Mouse (Mus musculus) heart, adult 2 months (tissue): ENCODE results near the gene Fcgrt. TPM values are rescaled to one million over a fixed set of nuclear protein-coding genes. Genes with fewer than 3 reads are reported as not detected.
A peak's percentile ranks its signal among the peaks of the same experiment; 100 is the strongest.

Source experiments
- DNase-seq, 2 experiments: peaks; one replicate each; pipeline ENCODE4 v3.0.0; 2021
- H3K27ac ChIP-seq: fragments of 200-600 bp; 2 replicates; pipeline ENCODE4 v1.8.1; 2022
- H3K27me3 ChIP-seq: fragments of 200-500 bp; 2 replicates; pipeline ENCODE4 v1.6.1; 2012; ENCODE audit warnings: mild to moderate bottlenecking, low read length, inconsistent platforms, mixed read lengths; ENCODE audit not compliant: control insufficient read depth, insufficient read depth
- H3K36me3 ChIP-seq: fragments of 200-500 bp; 2 replicates; pipeline ENCODE4 v1.6.1; 2012; ENCODE audit warnings: low read length, inconsistent platforms; ENCODE audit not compliant: control insufficient read depth, insufficient read depth
- H3K4me1 ChIP-seq: fragments of 200-500 bp; 2 replicates; pipeline ENCODE4 v1.6.1; 2011; ENCODE audit warnings: low read length; ENCODE audit not compliant: control insufficient read depth, insufficient read depth
- H3K4me3 ChIP-seq: fragments of 200-600 bp; 2 replicates; pipeline ENCODE4 v1.8.1; 2022
- H3K79me2 ChIP-seq: fragments of 200-500 bp; replicated peaks from 2 replicates; pipeline ENCODE4 v1.6.1; 2012; ENCODE audit warnings: mild to moderate bottlenecking, inconsistent platforms, low read length, moderate library complexity, mixed read lengths; ENCODE audit not compliant: control insufficient read depth, insufficient read depth
- H3K9ac ChIP-seq: fragments of 200-500 bp; 2 replicates; pipeline ENCODE4 v1.6.1; 2012; ENCODE audit warnings: low read depth, mild to moderate bottlenecking, control low read depth, inconsistent platforms, low read length, mixed read lengths
- CTCF ChIP-seq: fragments of 200-600 bp; IDR thresholded peaks from 2 replicates; pipeline ENCODE4 v1.8.1; 2022; ENCODE audit warnings: antibody characterized with exemption, mild to moderate bottlenecking, moderate library complexity
- EP300 ChIP-seq: fragments of 200-500 bp; IDR thresholded peaks from 2 replicates; pipeline ENCODE4 v1.6.1; 2011; ENCODE audit warnings: low read depth, low read length, control low read depth; ENCODE audit not compliant: insufficient read depth
- POLR2A ChIP-seq: fragments of 200-500 bp; IDR thresholded peaks from 2 replicates; pipeline ENCODE4 v1.6.1; 2011; ENCODE audit warnings: mild to moderate bottlenecking, low read depth, low read length, control low read depth; ENCODE audit not compliant: insufficient read depth
- WGBS: fragments of 180-500 bp; shearing (Covaris S2); methylation state at CpG from one replicate; pipeline ENCODE4 v1.1.7; 2018; 5-methylcytosine and 5-hydroxymethylcytosine counted together
- intact Hi-C: fragments of 180-260 bp; cut with DNase I; formaldehyde crosslinking; loops from one replicate; pipeline ENCODE4 v1.15.1; 2025
- polyA plus RNA-seq: library from polyadenylated mRNA; depleted of rRNA; stranded (reverse); fragments of >200 nt; gene quantifications from 2 replicates; pipeline ENCODE4 v1.2.3, GENCODE M21; 2012
- total RNA-seq, 2 experiments: library from RNA; stranded (reverse); gene quantifications; 2 replicates each; pipeline ENCODE4 v1.2.3; 2021

The Fcgrt gene
- total and polyA plus RNA-seq, 3 experiments, result 60.3 to 82.8 (median 67.5) TPM

DNA sequence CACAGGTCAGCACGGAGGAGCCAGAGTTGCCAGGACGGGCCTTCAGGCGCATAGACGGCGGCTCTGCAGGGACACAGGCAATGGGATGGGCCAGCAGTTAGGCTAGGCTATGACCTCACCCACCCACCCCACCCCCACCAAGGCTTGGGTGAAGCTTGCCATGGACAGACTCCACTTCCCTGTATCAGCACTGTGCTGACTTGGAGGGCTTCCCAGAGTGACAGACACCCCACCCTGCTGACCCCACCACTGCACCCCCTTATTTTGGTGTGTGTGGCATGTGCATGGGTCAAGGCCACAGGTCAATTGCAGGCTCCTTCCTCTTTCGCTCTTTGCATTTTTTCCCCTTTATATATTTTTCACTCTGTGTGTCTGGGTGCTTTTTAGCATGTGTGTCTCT is 8.3 kb downstream of the Fcgrt start:
- no peaks in the 10 kb centered on the region for H3K36me3 ChIP-seq
- no peak overlapping the region for H3K4me3 ChIP-seq
- no peak overlapping the region for H3K27ac ChIP-seq
- peak in 1 of 2 experiments; percentile 52 for DNase-seq
- H3K27me3 ChIP-seq, result no peaks in the 10 kb centered on the region
- 47% methylated on average over 6 of the region's 6 CpGs for WGBS
- H3K79me2 ChIP-seq, result no peaks in the 10 kb centered on the region
- no peak overlapping the region for H3K9ac ChIP-seq
- TF ChIP-seq CTCF, result no peak
- 0 out of 2 replicates have a peak, but pooled peaks have one; percentile 29 for TF ChIP-seq EP300
- 0 out of 2 replicates have a peak, but pooled peaks cover 1% of the 10 kb centered on the region for H3K4me1 ChIP-seq
- intact Hi-C loops, result no loop called here

DNA sequence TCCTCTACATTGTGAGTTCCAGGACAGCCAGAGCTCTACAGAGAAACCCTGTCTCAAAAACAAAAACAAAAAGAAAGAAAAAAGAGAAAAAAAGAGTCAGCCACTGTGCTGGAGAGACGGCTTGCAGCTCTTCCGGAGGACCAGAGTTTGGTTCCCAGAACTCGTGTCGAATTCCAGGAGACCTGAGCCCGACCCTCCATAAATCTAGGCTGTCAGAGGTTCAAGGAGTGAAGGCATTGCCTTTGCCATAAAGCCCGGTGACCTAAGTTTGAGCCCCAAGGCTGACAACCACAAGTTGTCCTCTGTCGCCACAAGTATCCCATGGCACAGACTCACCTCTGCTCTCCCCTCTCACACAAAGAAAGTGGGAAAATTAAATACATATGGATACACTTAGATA is 9.5 kb downstream of the Fcgrt start:
- Histone ChIP-seq H3K27ac (no peak overlapping the region), H3K4me1 (0 out of 2 replicates have a peak, but pooled peaks cover 1% of the 10 kb centered on the region), H3K27me3 (no peaks in the 10 kb centered on the region), H3K9ac (no peak overlapping the region), H3K79me2 (no peaks in the 10 kb centered on the region), H3K4me3 (no peak overlapping the region), H3K36me3 (no peaks in the 10 kb centered on the region)
- TF ChIP-seq POLR2A (no peak), CTCF (no peak), EP300 (no peak)
- intact Hi-C loops, result no loop called here
- 74% methylated on average over 7 of the region's 7 CpGs for WGBS
- DNase-seq, result no peak

DNA sequence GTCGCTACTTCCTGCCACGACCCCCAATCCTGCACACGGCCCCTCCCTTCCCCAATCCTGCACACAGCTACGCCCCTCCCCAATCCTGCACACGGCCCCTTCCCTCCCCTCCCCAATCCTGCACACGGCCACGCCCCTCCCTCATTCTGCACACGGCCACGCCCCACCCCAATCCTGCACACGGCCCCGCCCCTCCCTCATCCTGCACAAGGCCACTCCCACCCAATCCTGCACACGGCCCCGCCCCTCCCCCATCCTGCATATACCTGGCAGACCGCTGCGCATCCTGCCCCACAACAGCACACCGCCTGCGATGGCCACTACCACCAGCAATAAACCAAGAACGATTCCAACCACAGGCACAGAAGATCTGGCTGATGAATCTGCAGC is 10.1 kb downstream of the Fcgrt start:
- H3K27ac ChIP-seq, result no peak overlapping the region
- no peaks in the 10 kb centered on the region for H3K79me2 ChIP-seq
- no peaks in the 10 kb centered on the region for H3K27me3 ChIP-seq
- no peak for DNase-seq
- no peak overlapping the region for H3K4me3 ChIP-seq
- 52% methylated on average over 14 of the region's 18 CpGs for WGBS
- no peak overlapping the region for H3K9ac ChIP-seq
- H3K4me1 ChIP-seq, result 0 out of 2 replicates have a peak, but pooled peaks cover 1% of the 10 kb centered on the region
- no peaks in the 10 kb centered on the region for H3K36me3 ChIP-seq
- TF ChIP-seq CTCF (no peak), POLR2A (no peak), EP300 (no peak)
- intact Hi-C loops, result no loop called here

DNA sequence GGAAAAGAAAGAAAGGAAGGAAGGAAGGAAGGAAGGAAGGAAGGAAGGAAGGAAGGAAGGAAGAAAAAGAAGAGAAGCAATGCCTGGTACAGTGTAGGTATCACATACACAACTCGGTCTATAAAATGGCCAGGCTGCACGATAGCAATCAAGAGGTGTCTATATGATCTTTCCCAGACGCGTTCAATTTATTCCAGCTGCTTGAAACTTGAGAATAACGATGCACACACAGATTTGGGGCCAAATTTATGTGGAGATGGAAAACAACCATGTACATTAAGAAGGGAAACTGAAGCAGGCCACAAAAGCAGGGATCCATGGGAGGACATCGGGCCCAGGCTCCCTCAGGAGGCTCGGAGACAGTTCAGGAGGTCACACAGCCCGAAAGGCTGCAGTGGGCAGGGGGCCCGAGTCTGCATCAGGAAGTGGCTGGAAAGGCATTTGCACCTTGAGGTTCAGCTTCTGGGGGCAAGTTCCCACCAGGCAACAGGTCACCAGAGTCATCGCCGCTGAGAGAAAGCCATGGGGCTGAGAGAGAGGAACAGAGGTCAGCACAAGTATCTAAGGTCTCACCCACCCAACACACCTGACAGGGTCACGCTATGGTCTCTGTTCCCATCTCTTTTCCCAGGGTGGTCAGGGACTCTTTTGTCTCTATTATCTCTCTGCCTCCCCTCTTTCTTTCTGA is 10.7 kb downstream of the Fcgrt start:
- H3K9ac ChIP-seq, result no peak overlapping the region
- 62% methylated on average over 12 of the region's 12 CpGs for WGBS
- no peaks in the 10 kb centered on the region for H3K27me3 ChIP-seq
- H3K27ac ChIP-seq, result no peak overlapping the region
- no peak for TF ChIP-seq CTCF
- TF ChIP-seq EP300, result no peak
- no peak for TF ChIP-seq POLR2A
- no peak for DNase-seq
- no peaks in the 10 kb centered on the region for H3K79me2 ChIP-seq
- intact Hi-C loops, result no loop called here
- no peak overlapping the region for H3K4me3 ChIP-seq
- H3K36me3 ChIP-seq, result no peaks in the 10 kb centered on the region
- H3K4me1 ChIP-seq, result 0 out of 2 replicates have a peak, but pooled peaks cover 1% of the 10 kb centered on the region

DNA sequence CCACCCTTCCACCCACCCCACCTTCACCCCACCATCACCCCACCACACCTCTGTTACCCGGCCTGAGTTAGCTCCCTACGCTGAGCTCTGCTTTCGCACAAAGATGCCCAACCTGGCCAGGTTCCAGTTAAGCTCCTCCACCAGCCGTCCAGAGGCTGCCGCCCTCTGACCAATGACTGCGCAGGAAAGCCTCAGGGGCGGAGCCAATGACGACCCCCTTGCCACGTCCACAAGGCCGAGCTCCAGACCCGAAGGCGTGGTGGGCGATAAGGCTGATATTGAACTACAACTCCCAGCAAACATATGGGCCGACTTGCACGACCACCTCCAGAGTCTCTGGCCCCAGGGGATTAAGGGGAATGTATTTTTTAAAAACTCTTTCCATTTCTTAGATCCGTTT is 11.6 kb downstream of the Fcgrt start, which contains the start of gene Rcn3:
Gene Rcn3 (minus strand): TSS at position 174 of the 400 bp plus-strand sequence.
- peak; percentile 85 to 87 for DNase-seq
- H3K79me2 ChIP-seq, result no peaks in the 10 kb centered on the region
- peak within 1 kb of the TSS; percentile 55 for H3K27ac ChIP-seq
- H3K4me3 ChIP-seq, result peak within 1 kb of the TSS; percentile 32
- H3K4me1 ChIP-seq, result 0 out of 2 replicates have a peak, but pooled peaks cover 1% of the 10 kb centered on the region
- under 1% methylated on average over 16 of the region's 16 CpGs for whole genome bisulfite sequencing
- intact Hi-C loops, result no loop called here
- no peak for TF ChIP-seq CTCF
- TF ChIP-seq EP300, result 0 out of 2 replicates have a peak, but pooled peaks have one; percentile 17
- peak; percentile 72; the same call in 1 of the 2 replicates for TF ChIP-seq POLR2A
- H3K27me3 ChIP-seq, result no peaks in the 10 kb centered on the region
- peak within 1 kb of the TSS; percentile 54 for H3K9ac ChIP-seq
- no peaks in the 10 kb centered on the region for H3K36me3 ChIP-seq

DNA sequence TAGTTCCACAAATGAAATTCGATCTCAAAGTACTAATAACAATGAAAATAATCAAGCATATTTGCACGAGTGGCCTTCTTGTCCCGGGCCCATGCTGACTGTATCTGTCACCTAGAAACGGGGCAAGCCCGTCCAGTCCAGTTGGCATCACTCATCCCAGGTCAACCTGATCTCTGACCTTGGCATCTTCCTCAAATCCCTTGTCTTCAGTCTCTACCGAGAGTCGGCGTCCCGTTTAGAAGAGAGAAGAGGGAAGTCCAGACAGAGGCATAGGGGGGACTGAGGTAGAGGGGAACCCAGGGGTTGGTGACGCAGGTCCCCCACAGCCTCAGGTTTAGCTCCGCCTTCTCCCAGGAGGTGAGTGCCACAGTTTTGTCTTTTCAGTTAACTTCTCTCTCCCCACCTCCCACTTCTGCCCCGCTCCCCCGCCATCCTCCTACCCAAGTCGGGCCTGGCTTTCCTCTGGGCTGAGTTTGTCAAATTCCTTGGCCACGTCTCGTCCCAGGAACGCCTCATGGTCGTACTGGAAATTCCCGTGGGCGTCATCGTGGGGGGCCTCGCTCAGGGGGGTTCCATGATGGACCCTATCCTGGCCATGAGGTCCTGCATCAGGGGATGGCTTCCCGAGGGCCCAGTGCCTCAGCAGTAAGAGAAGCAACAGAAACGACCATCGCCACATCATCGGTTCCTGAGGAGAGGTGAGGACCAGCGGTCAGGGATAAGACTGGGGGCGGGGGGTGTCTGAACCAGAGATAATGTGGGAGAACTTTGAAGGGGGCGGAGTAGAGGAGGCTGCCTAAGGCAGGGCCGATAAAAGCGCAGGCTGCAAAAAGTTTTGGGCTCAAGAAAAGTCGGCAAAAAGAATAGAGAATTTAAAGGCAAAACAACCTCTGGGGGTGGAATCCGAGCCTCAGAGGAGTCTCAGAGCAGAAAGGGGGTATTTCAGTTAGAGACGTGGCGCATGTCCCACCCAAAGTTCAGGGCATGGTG is 12.4 kb downstream of the Fcgrt start:
- no peaks in the 10 kb centered on the region for H3K36me3 ChIP-seq
- 19% methylated on average over 35 of the region's 35 CpGs for WGBS
- intact Hi-C loops, result no loop called here
- H3K27ac ChIP-seq, result peak overlapping the region; percentile 55
- peak overlapping the region; percentile 54 for H3K9ac ChIP-seq
- TF ChIP-seq CTCF, result no peak
- no peak for TF ChIP-seq EP300
- no peak for TF ChIP-seq POLR2A
- H3K4me3 ChIP-seq, result peak overlapping the region; percentile 32
- H3K27me3 ChIP-seq, result no peaks in the 10 kb centered on the region
- no peaks in the 10 kb centered on the region for H3K79me2 ChIP-seq
- no peak for DNase-seq
- 0 out of 2 replicates have a peak, but pooled peaks cover 1% of the 10 kb centered on the region for H3K4me1 ChIP-seq
